Mouse (Mus musculus) megakaryocyte, embryonic 14.5 days (primary cell): ENCODE data around the gene Cadm1.

Experiments used
- FLI1 ChIP-seq: IDR thresholded peaks from 2 replicates; pipeline ENCODE4 v1.6.1; 2012; ENCODE audit warnings: low read length, inconsistent platforms, mixed read lengths
- GATA1 ChIP-seq: IDR thresholded peaks from 3 replicates; pipeline ENCODE4 v1.6.1; 2012; ENCODE audit warnings: mixed read lengths, low read length, inconsistent platforms, borderline replicate concordance

GRCm38 (mm10) chr9:47529182-47529581, 791 bp upstream of the Cadm1 start:
- TF ChIP-seq FLI1 (no peak), GATA1 (no peak)
